Mouse (Mus musculus) embryonic stem cell, embryonic (primary cell): ENCODE data around the gene Gnas.

Experiments used
- CTCF ChIA-PET, 4 experiments: fragments of 300-600 bp in 2 of 4; fragments of 350-600 bp in 2 of 4; sonication (Branson Sonifier 250); formaldehyde crosslinking; loops; one replicate each; lab custom pipeline; 2022; ENCODE audit warnings: inconsistent platforms in 2 of 4; lab: Charles Lee
- POLR2A ChIA-PET, 4 experiments: fragments of 300-600 bp in 2 of 4; fragments of 350-600 bp in 2 of 4; sonication (Branson Sonifier 250); formaldehyde crosslinking; loops; one replicate each; lab custom pipeline; 2022; ENCODE audit warnings: antibody characterized with exemption in 4 of 4, inconsistent platforms in 1 of 4; lab: Charles Lee

Gene Gnas

GRCm38 (mm10) chr2:174329663-174330615 is 45.8 kb downstream of the Gnas start:
- CTCF ChIA-PET, result interaction anchor here in 1 of 4 experiments (1.3 kb wide), 1 partner anchor 344 kb away, joined by 3 read pairs; no protein-coding TSS in a partner anchor
- POLR2A ChIA-PET, result interaction anchor here in 3 of 4 experiments (0.6 to 2.0 kb wide), 6 partner anchors 9 to 68 kb away, joined by 3 to 6 read pairs (median 4); partner anchors contain the start of gene Gm20721 (in 1 of the 3)

- ChIA-PET CTCF (interaction anchor here in 1 of 4 experiments (0.6 to 0.9 kb wide), 2 partner anchors 46 to 131 kb away, joined by 3 read pairs; partner anchors contain the start of gene Gnas), POLR2A (interaction anchor here in 2 of 4 experiments (0.6 to 1.1 kb wide), 6 partner anchors 11 to 425 kb away, joined by 3 to 9 read pairs (median 4); no protein-coding TSS in a partner anchor)
These were observed 46.6 kb downstream of the Gnas start for GRCm38 (mm10) chr2:174330616-174331191.

GRCm38 (mm10) chr2:174331282-174332030 is 47.3 kb downstream of the Gnas start:
- CTCF ChIA-PET, result interaction anchor here in 1 of 4 experiments (0.6 to 0.9 kb wide), 2 partner anchors 47 to 130 kb away, joined by 3 read pairs; partner anchors contain the start of gene Gnas
- POLR2A ChIA-PET, result interaction anchor here in 2 of 4 experiments (0.6 to 1.1 kb wide), 6 partner anchors 10 to 586 kb away, joined by 3 to 9 read pairs (median 4); no protein-coding TSS in a partner anchor

GRCm38 (mm10) chr2:174333239-174333890 is 49.2 kb downstream of the Gnas start:
- CTCF ChIA-PET, result no interaction called here
- POLR2A ChIA-PET, result no interaction called here

- ChIA-PET CTCF (no interaction called here), POLR2A (interaction anchor here in 3 of 4 experiments (0.7 to 1.8 kb wide), 6 partner anchors 9 to 123 kb away, joined by 3 to 7 read pairs (median 3); partner anchors contain the start of gene Gm20721 (in 1 of the 3))
These were observed 50.3 kb downstream of the Gnas start for GRCm38 (mm10) chr2:174334415-174334814.

- CTCF ChIA-PET, result no interaction called here
- POLR2A ChIA-PET, result no interaction called here
These were observed 53.2 kb downstream of the Gnas start for GRCm38 (mm10) chr2:174337275-174337674.

- CTCF ChIA-PET, result no interaction called here
- POLR2A ChIA-PET, result interaction anchor here in 1 of 4 experiments (1.7 kb wide), 1 partner anchor 11 kb away, joined by 6 read pairs; no protein-coding TSS in a partner anchor
These were observed 55.6 kb downstream of the Gnas start for GRCm38 (mm10) chr2:174339701-174340100.

- POLR2A ChIA-PET, result no interaction called here
These were observed 56.2 kb downstream of the Gnas start for GRCm38 (mm10) chr2:174340229-174340892.

GRCm38 (mm10) chr2:174340893-174341580 is 56.9 kb downstream of the Gnas start:
- CTCF ChIA-PET, result interaction anchor here in 1 of 4 experiments (0.7 kb wide), 1 partner anchor 30 kb away, joined by 3 read pairs; no protein-coding TSS in a partner anchor
- POLR2A ChIA-PET, result interaction anchor here in 1 of 4 experiments (1.3 kb wide), 1 partner anchor 10 kb away, joined by 4 read pairs; no protein-coding TSS in a partner anchor

More at GRCm38 (mm10) chr2:174340229-174340892, 56.2 kb downstream of the Gnas start:
- CTCF ChIA-PET, result no interaction called here

- POLR2A ChIA-PET, result interaction anchor here in 2 of 4 experiments (0.7 to 2.0 kb wide), 5 partner anchors 8 to 65 kb away, joined by 3 to 7 read pairs (median 4); no protein-coding TSS in a partner anchor
- CTCF ChIA-PET, result no interaction called here
These were observed 58.8 kb downstream of the Gnas start for GRCm38 (mm10) chr2:174342793-174343400.

GRCm38 (mm10) chr2:174343566-174343965 is 59.4 kb downstream of the Gnas start:
- ChIA-PET POLR2A (interaction anchor here in 3 of 4 experiments (0.7 to 2.0 kb wide), 8 partner anchors 8 to 228 kb away, joined by 3 to 7 read pairs (median 4); no protein-coding TSS in a partner anchor), CTCF (interaction anchor here in 2 of 4 experiments (0.7 to 0.9 kb wide), 2 partner anchors 117 to 330 kb away, joined by 3 to 5 read pairs; no protein-coding TSS in a partner anchor)

- ChIA-PET POLR2A (interaction anchor here in 3 of 4 experiments (0.7 to 2.0 kb wide), 8 partner anchors 9 to 228 kb away, joined by 3 to 7 read pairs (median 4); no protein-coding TSS in a partner anchor), CTCF (interaction anchor here in 2 of 4 experiments (0.7 to 0.9 kb wide), 2 partner anchors 117 to 330 kb away, joined by 3 to 5 read pairs; no protein-coding TSS in a partner anchor)
These were observed 60.0 kb downstream of the Gnas start for GRCm38 (mm10) chr2:174344003-174344655.

GRCm38 (mm10) chr2:174344996-174345395 is 60.9 kb downstream of the Gnas start:
- POLR2A ChIA-PET, result interaction anchor here in 1 of 4 experiments (0.8 kb wide), 1 partner anchor 10 kb away, joined by 4 read pairs; no protein-coding TSS in a partner anchor
- CTCF ChIA-PET, result no interaction called here

GRCm38 (mm10) chr2:174346612-174346998 is 62.5 kb downstream of the Gnas start, which contains the start of gene Gm20721:
Gm20721 (minus strand) TSS chr2:174346712.
- POLR2A ChIA-PET, result interaction anchor here in 2 of 4 experiments (0.6 to 0.8 kb wide), 2 partner anchors 11 to 17 kb away, joined by 3 read pairs; no protein-coding TSS in a partner anchor
- CTCF ChIA-PET, result no interaction called here
